Mouse (Mus musculus) MEL (cell line): Measurements from ENCODE around the gene Gm38394.

Source experiments
- POLR2A ChIP-seq, 2 experiments: IDR thresholded peaks; 2 replicates each; pipeline ENCODE4 v1.6.1; 2011 to 2012; ENCODE audit warnings: low read length in 2 of 2, mild to moderate bottlenecking in 2 of 2, control low read depth in 1 of 2, improper control_type of control experiment in 1 of 2, low read depth in 1 of 2, moderate library complexity in 1 of 2; ENCODE audit not compliant: control insufficient read depth in 1 of 2, insufficient read depth in 1 of 2, poor library complexity in 1 of 2
- RAD21 ChIP-seq: IDR thresholded peaks from 2 replicates; pipeline ENCODE4 v1.6.1; 2011; ENCODE audit warnings: mild to moderate bottlenecking, low read depth, low read length, improper control_type of control experiment

GRCm38 (mm10) chr1:133609771-133610502 lies 51.2 kb downstream of the Gm38394 start, which contains the start of gene Snrpe:
- peak; percentile 92 for TF ChIP-seq RAD21
- peak; percentile 70 to 90; a peak in 3 of 4 replicates for TF ChIP-seq POLR2A (IDR thresholded peaks at IDR 0.05; ENCODE audit: control insufficient read depth in 1 of 2, insufficient read depth in 1 of 2, low read depth in 1 of 2, low read length in 2 of 2, poor library complexity in 1 of 2)
